Mouse (Mus musculus): ENCODE results near the gene Neo1. TPM values are rescaled to one million over a fixed set of nuclear protein-coding genes. Genes with fewer than 3 reads are reported as not detected.

The Neo1 gene
- total and polyA plus RNA-seq, 2 experiments from 2014 or later: 18.5 to 79.7 TPM

- Histone ChIP-seq H3K4me3 (ENCODE audit: low read depth, low read length) (no peak overlapping the region), H3K9me3 (replicated peaks; ENCODE audit: control insufficient read depth, low read length) (no peaks in the 10 kb centered on the region), H3K4me1 (ENCODE audit: control insufficient read depth, insufficient read depth) (no peaks in the 10 kb centered on the region), H3K4me2 (ENCODE audit: low read depth, low read length) (no peak overlapping the region), H3K27me3 (ENCODE audit: control insufficient read depth, insufficient read depth, low read length) (no peaks in the 10 kb centered on the region), H3K36me3 (replicated peaks; ENCODE audit: control insufficient read depth, insufficient read depth, low read length) (peaks cover 2% of the 10 kb centered on the region), H3K9ac (replicated peaks; ENCODE audit: low read depth, low read length) (no peak overlapping the region), H3K27ac (ENCODE audit: low read depth) (no peak overlapping the region)
- no peak for ATAC-seq (ENCODE audit: insufficient read depth, low read depth)
- 60% methylated on average over 2 of the region's 2 CpGs for WGBS
- DNase-seq (ENCODE audit: low spot score): no peak
- no peak for TF ChIP-seq EP300 (IDR thresholded peaks at IDR 0.05; ENCODE audit: low read depth)
- no peak for TF ChIP-seq CTCF (IDR thresholded peaks at IDR 0.05; ENCODE audit: low read depth)
These were observed 101.5 kb downstream of the Neo1 start for GRCm38 (mm10) chr9:58934776-58935175.

GRCm38 (mm10) chr9:58928103-58928502 lies 108.1 kb downstream of the Neo1 start:
- H3K36me3 ChIP-seq (replicated peaks; ENCODE audit: control insufficient read depth, insufficient read depth, low read length): peaks cover 4% of the 10 kb centered on the region
- ATAC-seq (ENCODE audit: insufficient read depth, low read depth) (no peak), DNase-seq (ENCODE audit: low spot score) (peak; percentile 45)
- TF ChIP-seq EP300 (IDR thresholded peaks at IDR 0.05; ENCODE audit: low read depth) (no peak), CTCF (IDR thresholded peaks at IDR 0.05; ENCODE audit: low read depth) (peak; percentile 70)
- H3K9ac ChIP-seq (replicated peaks; ENCODE audit: low read depth, low read length): no peak overlapping the region
- H3K27ac ChIP-seq (ENCODE audit: low read depth): no peak overlapping the region
- H3K9me3 ChIP-seq (replicated peaks; ENCODE audit: control insufficient read depth, low read length): no peaks in the 10 kb centered on the region
- no peak overlapping the region for H3K4me3 ChIP-seq (ENCODE audit: low read depth, low read length)
- WGBS: 16% methylated on average over 1 of the region's 1 CpGs
- H3K4me1 ChIP-seq (ENCODE audit: control insufficient read depth, insufficient read depth): no peaks in the 10 kb centered on the region
- no peak overlapping the region for H3K4me2 ChIP-seq (ENCODE audit: low read depth, low read length)
- H3K27me3 ChIP-seq (ENCODE audit: control insufficient read depth, insufficient read depth, low read length): no peaks in the 10 kb centered on the region

GRCm38 (mm10) chr9:58902869-58903585 lies 133.2 kb downstream of the Neo1 start:
- no peak overlapping the region for H3K9ac ChIP-seq (replicated peaks; ENCODE audit: low read depth, low read length)
- TF ChIP-seq CTCF (IDR thresholded peaks at IDR 0.05; ENCODE audit: low read depth): peak; percentile 67
- TF ChIP-seq EP300 (IDR thresholded peaks at IDR 0.05; ENCODE audit: low read depth): no peak
- peaks cover 32% of the 10 kb centered on the region for H3K36me3 ChIP-seq (replicated peaks; ENCODE audit: control insufficient read depth, insufficient read depth, low read length)
- DNase-seq (ENCODE audit: low spot score) (peak; percentile 53), ATAC-seq (ENCODE audit: insufficient read depth, low read depth) (no peak)
- H3K4me1 ChIP-seq (ENCODE audit: control insufficient read depth, insufficient read depth): no peaks in the 10 kb centered on the region
- 62% methylated on average over 6 of the region's 6 CpGs for WGBS
- no peaks in the 10 kb centered on the region for H3K9me3 ChIP-seq (replicated peaks; ENCODE audit: control insufficient read depth, low read length)
- no peaks in the 10 kb centered on the region for H3K27me3 ChIP-seq (ENCODE audit: control insufficient read depth, insufficient read depth, low read length)
- no peak overlapping the region for H3K27ac ChIP-seq (ENCODE audit: low read depth)
- no peak overlapping the region for H3K4me2 ChIP-seq (ENCODE audit: low read depth, low read length)
- H3K4me3 ChIP-seq (ENCODE audit: low read depth, low read length): no peak overlapping the region

GRCm38 (mm10) chr9:58899602-58900001 lies 136.6 kb downstream of the Neo1 start:
- no peak overlapping the region for H3K9ac ChIP-seq (replicated peaks; ENCODE audit: low read depth, low read length)
- H3K4me2 ChIP-seq (ENCODE audit: low read depth, low read length): no peak overlapping the region
- no peaks in the 10 kb centered on the region for H3K9me3 ChIP-seq (replicated peaks; ENCODE audit: control insufficient read depth, low read length)
- no peak overlapping the region for H3K4me3 ChIP-seq (ENCODE audit: low read depth, low read length)
- ATAC-seq (ENCODE audit: insufficient read depth, low read depth) (no peak), DNase-seq (ENCODE audit: low spot score) (no peak)
- no peaks in the 10 kb centered on the region for H3K4me1 ChIP-seq (ENCODE audit: control insufficient read depth, insufficient read depth)
- peaks cover 17% of the 10 kb centered on the region for H3K36me3 ChIP-seq (replicated peaks; ENCODE audit: control insufficient read depth, insufficient read depth, low read length)
- H3K27me3 ChIP-seq (ENCODE audit: control insufficient read depth, insufficient read depth, low read length): no peaks in the 10 kb centered on the region
- no peak overlapping the region for H3K27ac ChIP-seq (ENCODE audit: low read depth)
- TF ChIP-seq CTCF (IDR thresholded peaks at IDR 0.05; ENCODE audit: low read depth): no peak
- TF ChIP-seq EP300 (IDR thresholded peaks at IDR 0.05; ENCODE audit: low read depth): no peak

- peaks cover 34% of the 10 kb centered on the region for H3K36me3 ChIP-seq (replicated peaks; ENCODE audit: control insufficient read depth, insufficient read depth, low read length)
- TF ChIP-seq CTCF (IDR thresholded peaks at IDR 0.05; ENCODE audit: low read depth): no peak
- no peak for TF ChIP-seq EP300 (IDR thresholded peaks at IDR 0.05; ENCODE audit: low read depth)
- WGBS: 82% methylated on average over 6 of the region's 6 CpGs
These were observed 144.2 kb downstream of the Neo1 start for GRCm38 (mm10) chr9:58891840-58892640.

More at GRCm38 (mm10) chr9:58891840-58892640, 144.2 kb downstream of the Neo1 start:
- Histone ChIP-seq H3K4me1 (ENCODE audit: control insufficient read depth, insufficient read depth) (0 out of 2 replicates have a peak, but pooled peaks cover 3% of the 10 kb centered on the region), H3K4me2 (ENCODE audit: low read depth, low read length) (no peak overlapping the region), H3K9ac (replicated peaks; ENCODE audit: low read depth, low read length) (no peak overlapping the region), H3K9me3 (replicated peaks; ENCODE audit: control insufficient read depth, low read length) (no peaks in the 10 kb centered on the region), H3K27ac (ENCODE audit: low read depth) (peak overlapping the region; percentile 72), H3K27me3 (ENCODE audit: control insufficient read depth, insufficient read depth, low read length) (no peaks in the 10 kb centered on the region), H3K4me3 (ENCODE audit: low read depth, low read length) (no peak overlapping the region)
- DNase-seq (ENCODE audit: low spot score) (no peak), ATAC-seq (ENCODE audit: insufficient read depth, low read depth) (no peak)

Data from heart, postnatal 0 days (tissue).